In the genomic region with DNA sequence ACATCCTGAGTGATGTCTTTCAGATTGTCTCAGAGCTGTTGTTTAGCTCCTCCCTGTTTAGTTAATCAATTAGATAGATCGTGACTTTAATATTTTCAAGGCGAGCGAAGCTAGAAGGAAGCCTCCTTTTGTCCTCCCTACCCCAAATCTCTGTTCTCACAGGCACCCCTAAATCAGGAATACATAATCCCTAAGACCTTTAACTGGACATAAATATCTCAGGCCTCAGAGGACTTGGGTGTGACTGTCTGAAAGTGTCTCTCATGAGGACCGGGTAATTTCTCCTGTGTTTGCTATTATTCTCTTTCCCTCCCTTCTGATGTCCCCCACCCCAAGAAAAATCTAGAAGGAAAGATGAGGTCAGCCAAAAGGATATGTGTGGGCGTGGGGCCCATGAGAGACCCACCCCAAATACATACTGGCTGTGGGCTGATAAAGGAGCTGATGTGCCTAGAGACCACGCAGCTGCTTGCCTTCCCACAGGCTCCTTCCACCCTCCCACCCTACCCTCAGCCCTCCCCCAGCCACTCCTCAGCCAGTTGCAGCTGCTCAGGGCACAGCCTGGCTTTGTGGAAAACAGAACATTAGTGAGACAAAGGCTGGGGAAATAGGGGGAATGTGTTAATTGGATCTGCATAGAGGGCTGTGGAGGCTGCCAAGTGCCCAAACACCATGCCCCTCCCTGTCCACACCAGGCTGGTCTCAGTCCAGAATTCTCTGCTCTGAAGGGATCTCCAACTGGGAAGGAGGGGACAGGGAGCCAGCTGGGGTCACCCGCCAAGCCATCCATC, we compare ENCODE assay signal across 8 mouse cellular contexts.
A peak's percentile ranks its signal among the peaks of the same experiment; 100 is the strongest.
DNase-seq lines count a peak whose midpoint lies in the region; TF ChIP-seq lines count a peak whose summit lies in the region.

No protein-coding gene starts in this region.

- intact Hi-C loops in gastrocnemius, postnatal 14 days (cut with DNase I; ENCODE audit: low total_unique reads), result no loop called here
- intact Hi-C loops in gastrocnemius, adult 2 months (cut with DNase I), result no loop called here

- peak; percentile 17 for DNase-seq in gastrocnemius, postnatal 14 days
- no peak for DNase-seq in gastrocnemius, adult 2 months
- peak; percentile 59 to 64 for DNase-seq in right cerebral cortex, postnatal 10 days (ENCODE audit: low spot score in 2 of 2)
- no peak for DNase-seq in right cerebral cortex, postnatal 25 days
- peak; percentile 12 to 57 for DNase-seq in lung, postnatal 4 days
- no peak for DNase-seq in thymus, adult 18-20 months
- no peak for DNase-seq in testis, postnatal 14 days (ENCODE audit: low spot score)
- DNase-seq in thymus, postnatal 14 days, result no peak

- no peak for TF ChIP-seq CTCF in gastrocnemius, adult 2 months (IDR thresholded peaks at IDR 0.05)

- H3K4me3 ChIP-seq in gastrocnemius, adult 2 months, result no peak overlapping the region

- H3K27ac ChIP-seq in gastrocnemius, adult 2 months, result no peak overlapping the region

Comparison
In these comparisons a context has a peak if more than half of its experiments do, and no peak if none do; other contexts are left out.
1. DNase-seq: peak in gastrocnemius, postnatal 14 days (single experiment), right cerebral cortex, postnatal 10 days (2 of 2) and lung, postnatal 4 days (2 of 2); none in gastrocnemius, adult 2 months (single experiment), right cerebral cortex, postnatal 25 days (single experiment), thymus, adult 18-20 months (0 of 2), testis, postnatal 14 days (single experiment) and thymus, postnatal 14 days (single experiment).